Mouse (Mus musculus): ENCODE measurements around the gene Ndufb2.

The Ndufb2 gene

DNA sequence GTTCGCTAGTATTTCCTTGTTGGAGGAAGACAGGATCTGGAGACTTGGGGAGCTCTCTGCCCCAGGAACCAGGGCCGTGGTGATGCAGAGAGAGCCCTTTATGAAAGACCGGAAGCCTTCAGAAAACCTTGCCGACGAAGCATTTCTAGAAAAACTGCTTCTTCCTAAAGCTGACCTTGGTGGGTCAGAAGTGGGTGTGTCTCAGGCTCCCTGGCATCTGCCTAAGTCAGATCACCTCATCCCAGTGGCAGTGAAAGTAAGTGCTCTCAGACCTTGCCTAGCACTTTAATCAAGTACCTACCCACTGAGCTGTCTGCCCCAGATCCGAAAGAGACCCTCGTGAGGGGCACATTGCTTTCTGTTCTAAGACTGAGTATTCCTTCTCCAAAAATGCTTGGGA is 17.4 kb upstream of the Ndufb2 start:
- intact Hi-C loops (cut with DNase I): no loop called here

DNA sequence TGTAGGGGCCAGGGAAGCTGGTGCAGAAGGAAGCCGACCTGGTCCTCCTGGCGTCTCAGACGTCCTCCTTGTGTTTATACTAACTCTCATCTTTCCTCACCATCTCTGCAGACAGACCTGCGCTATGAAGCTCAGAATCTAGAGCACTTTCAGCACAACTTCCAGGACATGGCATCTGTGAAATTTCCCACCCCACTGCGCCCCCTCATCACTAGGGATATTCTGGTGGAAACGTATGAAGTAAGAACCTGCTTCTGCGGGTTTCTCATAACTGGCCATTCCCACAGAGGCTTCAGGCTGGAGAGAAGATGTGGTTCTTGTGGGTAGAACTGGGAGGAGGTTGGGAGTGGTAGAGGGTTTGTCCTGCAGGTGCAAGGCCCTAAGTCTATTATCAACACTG is 12.8 kb upstream of the Ndufb2 start:
- intact Hi-C loops (cut with DNase I): no loop called here

DNA sequence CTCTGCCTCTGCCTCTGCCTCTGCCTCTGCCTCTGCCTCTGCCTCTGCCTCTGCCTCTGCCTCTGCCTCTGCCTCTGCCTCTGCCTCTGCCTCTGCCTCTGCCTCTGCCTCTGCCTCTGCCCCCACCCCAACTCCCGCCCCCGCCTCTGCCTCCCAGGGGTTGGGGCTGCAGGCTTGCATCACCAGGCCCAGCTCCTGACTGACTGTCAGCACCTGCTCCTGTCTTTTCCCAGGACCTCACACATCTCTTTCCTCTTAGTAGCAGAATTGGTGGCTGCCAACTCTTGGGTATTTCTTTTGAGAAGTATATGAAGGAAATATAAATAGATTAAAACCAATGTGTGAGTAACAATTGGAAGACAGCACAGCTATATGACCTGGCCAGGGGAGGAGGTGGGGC is 11.8 kb upstream of the Ndufb2 start:
- intact Hi-C loops (cut with DNase I): no loop called here

DNA sequence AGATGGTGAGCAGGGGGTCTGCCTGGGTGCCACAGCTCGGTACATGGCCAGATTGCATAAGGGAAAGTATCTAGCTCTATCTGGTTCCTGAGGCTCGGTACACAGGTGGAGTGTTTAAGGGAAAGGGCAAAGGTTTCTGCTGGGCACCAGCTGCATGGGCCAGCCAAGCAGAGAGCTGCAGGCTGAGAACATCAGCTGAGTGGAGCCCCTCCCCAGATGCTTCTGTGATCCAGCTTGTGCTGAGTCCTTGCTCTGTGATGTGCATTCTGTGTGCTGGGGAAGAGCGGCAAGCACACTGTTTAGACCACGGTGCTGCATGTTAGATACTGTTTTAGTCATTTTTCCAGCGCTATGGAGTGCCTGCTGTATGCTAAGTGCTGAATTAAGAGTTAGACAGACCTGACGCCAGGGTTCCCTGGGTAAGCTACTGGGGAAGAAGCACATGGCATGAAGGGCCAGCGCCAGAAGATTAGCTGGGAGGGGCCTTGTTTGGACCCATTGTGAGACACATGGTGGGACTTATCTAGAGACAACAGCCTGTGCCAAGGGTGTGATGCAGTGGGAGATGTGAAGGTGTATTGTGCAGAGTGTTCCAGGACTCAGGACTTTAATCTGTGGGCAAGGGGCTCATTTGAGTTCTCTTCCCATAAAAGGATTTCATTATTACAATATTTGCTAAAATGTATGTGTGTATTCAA is 11.1 kb upstream of the Ndufb2 start:
- intact Hi-C loops (cut with DNase I): no loop called here

DNA sequence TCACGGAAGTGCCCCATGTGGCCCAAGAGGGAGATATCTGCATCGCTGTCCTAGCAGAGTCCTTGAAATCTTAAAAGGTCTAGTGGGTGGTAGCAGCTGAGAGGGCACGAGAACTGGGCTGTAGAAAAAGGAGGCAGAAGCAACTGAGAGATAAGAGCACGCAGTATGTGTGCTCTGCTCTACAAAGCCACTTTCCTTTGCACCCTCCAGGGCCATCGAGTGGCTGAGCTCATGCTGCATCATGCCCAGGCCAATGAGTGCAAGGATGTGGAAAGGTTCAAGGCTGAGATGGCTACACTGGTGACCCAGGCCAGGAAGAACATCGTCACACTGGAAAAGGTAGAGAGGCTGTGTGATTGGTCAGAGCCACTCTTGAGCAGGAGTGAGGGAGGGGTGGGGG is 6.9 kb upstream of the Ndufb2 start, which contains the start of gene Gm42420:
Gene Gm42420, plus strand, starts transcription at position 237 of the 400 bp plus-strand sequence.
- intact Hi-C loops (cut with DNase I): no loop called here

DNA sequence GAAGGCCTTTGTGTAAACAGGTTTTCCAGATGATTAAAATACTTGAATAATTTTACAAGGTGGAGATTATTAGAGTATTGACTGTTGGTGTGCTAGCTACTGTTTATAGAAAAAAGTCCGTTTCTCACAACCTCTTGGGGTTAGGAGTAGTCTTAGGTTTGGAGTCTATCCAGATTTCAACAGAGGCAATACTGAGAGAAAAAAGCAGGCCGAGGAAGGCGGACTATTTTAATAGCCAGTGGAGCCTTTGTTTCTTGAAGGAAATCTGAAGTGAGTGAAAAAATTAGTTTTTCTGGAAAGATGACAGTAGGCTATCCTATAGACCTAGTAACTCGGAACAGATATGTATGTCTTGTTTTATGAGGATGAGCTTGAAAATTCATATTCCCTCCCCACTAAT is 893 bp upstream of the Ndufb2 start:
- intact Hi-C loops (cut with DNase I): no loop called here

DNA sequence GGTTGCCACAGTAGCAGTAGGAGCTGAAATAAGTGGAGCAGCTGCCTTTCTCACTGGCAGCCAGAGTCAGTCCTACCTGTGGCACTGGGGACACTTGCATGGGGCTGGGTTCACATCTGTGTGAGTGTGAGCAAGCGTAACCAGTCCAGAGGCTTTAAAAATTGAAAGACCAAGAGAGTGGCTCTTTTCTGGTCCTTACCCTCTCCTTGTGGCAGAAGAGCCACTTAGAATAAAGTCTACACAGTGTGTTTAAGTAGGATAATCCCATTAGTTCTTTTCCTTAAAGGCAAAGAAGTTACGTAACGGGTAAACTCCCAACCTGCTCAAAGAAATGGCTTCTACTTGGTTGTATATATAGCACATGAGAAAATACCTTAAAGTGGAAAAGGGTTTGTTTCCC is 8.5 kb downstream of the Ndufb2 start:
- intact Hi-C loops (cut with DNase I): no loop called here

DNA sequence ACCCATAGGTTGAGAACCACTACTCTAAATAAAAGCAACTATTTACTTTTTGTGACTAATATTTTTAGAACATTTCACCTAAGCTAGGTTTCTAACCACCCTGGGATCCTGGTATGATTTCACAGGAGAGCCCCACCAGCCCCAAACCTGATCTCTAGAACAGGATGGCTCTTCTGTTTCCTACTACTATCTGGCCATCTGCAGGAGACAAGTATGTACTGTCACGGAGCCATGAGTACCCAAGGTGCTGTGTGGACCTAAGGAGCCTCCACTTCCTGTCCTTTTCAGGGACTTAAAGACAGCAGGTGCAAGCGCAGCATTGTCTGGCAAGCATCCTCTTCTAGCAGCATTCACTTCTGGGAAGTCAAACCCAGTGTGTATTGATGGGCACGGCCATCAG is 9.5 kb downstream of the Ndufb2 start:
- intact Hi-C loops (cut with DNase I): no loop called here

DNA sequence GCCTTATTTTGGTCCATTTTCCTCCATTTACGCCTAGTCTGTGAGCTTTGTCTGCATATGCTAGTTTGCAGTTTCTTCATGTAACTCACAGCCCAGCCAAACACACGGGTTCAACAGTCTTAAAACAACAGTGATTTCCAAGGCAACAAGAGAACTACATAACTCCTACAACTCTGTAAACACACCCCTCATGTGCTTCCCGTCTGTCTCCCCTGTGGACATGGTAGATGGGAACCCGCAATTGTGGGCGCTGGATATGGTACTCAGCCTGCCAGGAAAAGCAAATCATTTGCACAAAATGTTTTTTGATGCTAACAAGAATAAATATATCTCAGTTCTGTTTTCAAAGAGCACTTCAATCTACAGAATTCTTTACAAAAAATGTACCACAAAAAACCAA is 12.2 kb downstream of the Ndufb2 start:
- intact Hi-C loops (cut with DNase I): no loop called here

DNA sequence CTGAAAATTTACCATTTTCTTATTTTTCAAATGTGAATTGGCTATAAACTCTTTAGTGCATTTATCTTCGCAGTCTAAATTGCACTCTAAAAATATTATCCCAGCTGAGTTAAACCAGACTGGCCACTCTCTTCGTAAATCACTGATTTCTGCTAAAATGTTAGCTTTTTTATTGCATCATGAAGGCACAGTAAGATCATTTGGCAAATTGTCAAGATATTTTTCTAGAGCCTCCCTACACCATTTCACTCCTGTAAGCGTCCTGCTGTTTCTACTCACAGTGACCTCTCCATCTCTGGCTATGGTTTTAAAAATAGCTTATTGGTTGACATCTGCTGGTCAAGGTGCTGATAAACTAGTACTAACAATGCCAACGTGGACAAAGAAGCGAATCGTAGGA is 13.7 kb downstream of the Ndufb2 start:
- intact Hi-C loops (cut with DNase I): no loop called here

DNA sequence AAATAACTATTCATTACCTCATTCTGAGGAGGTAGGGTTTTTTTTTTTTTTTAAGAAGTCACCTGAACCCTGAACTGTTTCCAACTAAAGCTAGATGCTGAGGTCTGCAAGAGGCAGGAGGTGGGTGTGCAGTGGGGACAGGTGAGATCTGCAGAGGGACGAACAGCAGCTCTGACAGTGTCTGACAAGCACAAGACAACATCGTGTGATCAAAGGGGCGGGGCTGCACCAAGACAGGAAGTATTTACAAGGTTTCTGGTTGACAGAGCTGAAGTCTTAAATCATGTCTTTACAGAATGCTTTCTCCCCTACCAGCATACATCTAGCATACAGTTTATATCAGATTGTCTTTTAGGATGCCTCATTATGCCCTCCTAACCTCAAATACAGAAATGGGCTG is 14.5 kb downstream of the Ndufb2 start:
- intact Hi-C loops (cut with DNase I): no loop called here

DNA sequence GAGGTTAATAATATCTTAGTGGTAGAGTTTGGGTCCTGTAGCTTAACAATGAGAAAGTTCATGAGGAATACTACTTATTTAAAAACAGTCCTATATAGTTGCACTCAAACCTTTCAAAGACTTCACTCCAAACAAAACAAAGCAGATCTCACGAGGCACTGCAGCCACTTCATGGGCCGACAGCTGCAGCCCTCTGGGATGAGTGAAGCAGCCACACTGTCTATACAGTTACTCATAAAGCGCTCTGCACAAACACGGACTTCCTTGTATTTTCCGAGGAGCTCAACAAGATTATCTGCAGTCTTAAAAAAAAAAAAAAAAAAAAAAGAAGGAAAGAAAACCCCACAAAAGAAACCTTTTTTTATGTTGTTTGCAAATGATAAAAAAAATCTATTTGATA is 15.0 kb downstream of the Ndufb2 start:
- intact Hi-C loops (cut with DNase I): no loop called here

DNA sequence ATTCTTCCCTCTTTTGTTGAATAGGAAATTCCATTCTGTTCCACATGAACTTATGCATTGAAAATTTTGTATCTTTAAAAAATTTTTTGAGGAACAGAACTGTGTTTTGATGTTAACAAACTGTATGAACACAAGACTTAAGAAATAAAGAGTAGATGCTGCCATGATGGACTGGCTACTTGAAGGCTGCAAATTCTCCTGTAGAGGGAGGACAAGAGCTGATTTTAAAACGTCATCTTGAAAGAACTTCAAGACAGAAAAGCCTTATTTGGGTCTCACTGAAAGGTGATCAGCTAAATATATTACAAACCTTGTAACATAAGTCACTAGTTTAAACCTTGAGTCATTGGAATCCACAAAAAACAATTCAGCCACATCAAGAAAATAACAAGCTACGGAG is 17.8 kb downstream of the Ndufb2 start:
- intact Hi-C loops (cut with DNase I): loop anchor here (10.0 kb wide), 1 partner anchor 175 kb away; no protein-coding TSS in a partner anchor

DNA sequence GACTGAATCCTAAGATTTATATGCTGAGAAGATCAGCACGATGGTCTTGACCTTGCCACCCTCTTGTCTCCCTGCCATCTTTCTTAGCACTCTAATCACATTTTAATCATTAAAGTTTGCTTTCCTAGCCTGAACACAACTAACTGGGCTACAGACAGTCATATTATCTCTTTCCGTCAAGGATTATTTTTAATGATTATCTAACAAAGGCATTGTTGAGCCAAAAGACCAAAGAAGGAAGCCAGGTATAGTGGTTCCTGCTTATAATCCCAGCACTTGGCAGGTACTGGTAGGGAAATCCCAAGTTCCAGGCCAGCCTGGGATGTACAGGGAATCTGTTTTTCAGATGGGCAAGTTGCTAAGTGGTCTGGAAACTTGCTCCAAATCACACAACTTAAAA is 18.9 kb downstream of the Ndufb2 start:
- intact Hi-C loops (cut with DNase I): loop anchor here (10.0 kb wide), 1 partner anchor 174 kb away; no protein-coding TSS in a partner anchor
